14 mouse cellular contexts compared by ENCODE assay signal in the genomic region with DNA sequence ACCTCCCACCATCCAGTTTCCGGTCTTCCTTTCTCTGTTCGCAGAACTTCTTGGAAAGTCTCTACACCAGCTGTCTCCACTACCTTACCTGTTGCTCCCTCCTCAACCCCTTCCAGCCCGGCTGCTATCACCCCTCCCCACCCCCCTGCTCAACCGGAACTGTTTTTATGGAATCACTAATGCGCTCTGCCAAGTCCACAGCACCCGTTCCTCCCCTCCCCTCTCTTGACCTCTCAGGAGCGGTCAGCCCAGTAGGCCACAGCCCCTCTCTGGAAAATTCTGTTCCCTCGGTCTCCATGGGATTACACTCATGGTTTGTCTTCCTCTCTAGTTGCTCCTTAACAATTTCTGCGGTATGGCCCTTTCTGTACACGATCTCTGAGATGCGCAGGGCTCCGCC. TPM values are rescaled to one million over a fixed set of nuclear protein-coding genes. Genes with fewer than 3 reads are reported as not detected.
"Had no signal": no experiment of that assay in that cellular context is flagged by ENCODE, and none has a peak within 500 bp of the region (broad histone marks: within the 10 kb centered on the region; RNA-seq: fewer than 3 reads in every experiment).

Scn4a (minus strand) TSS at position 101 of the 400 bp plus-strand sequence.

- H3K4me2 ChIP-seq: liver, embryonic 11.5 days; liver, embryonic 15.5 days; midbrain, embryonic 13.5 days had no signal

- ATAC-seq: lung, postnatal 0 days; midbrain, embryonic 13.5 days had no signal

- H3K36me3 ChIP-seq: limb, embryonic 10.5 days; liver, embryonic 15.5 days; midbrain, embryonic 13.5 days had no signal

- H3K27ac ChIP-seq: limb, embryonic 10.5 days; liver, embryonic 15.5 days; midbrain, embryonic 13.5 days; stomach, postnatal 0 days had no signal

- DNase-seq: kidney, postnatal 14 days; lung, adult 2 months; lung, postnatal 36 days; thymus, postnatal 14 days had no signal

- H3K4me3 ChIP-seq: limb, embryonic 10.5 days; liver, embryonic 15.5 days; midbrain, embryonic 13.5 days had no signal

- H3K4me1 ChIP-seq: midbrain, embryonic 13.5 days had no signal

- H3K9ac ChIP-seq: liver, embryonic 15.5 days; midbrain, embryonic 13.5 days had no signal

- H3K27me3 ChIP-seq: liver, embryonic 15.5 days; midbrain, embryonic 13.5 days had no signal

- H3K9me3 ChIP-seq: limb, embryonic 10.5 days; liver, embryonic 15.5 days; midbrain, embryonic 13.5 days had no signal

RNA-seq across cellular contexts. Expression of gene Scn4a, which starts in this region (rescaled TPM):
- total RNA-seq: layer of hippocampus, postnatal 14 days; left cerebral cortex, adult 18-20 months; megakaryocyte progenitor cell, adult 5-6 weeks; midbrain, postnatal 0 days had no signal
- polyA plus RNA-seq: limb, embryonic 10.5 days; liver, embryonic 11.5 days had no signal
